Mouse (Mus musculus): ENCODE data around the gene Fbxo46. TPM values are rescaled to one million over a fixed set of nuclear protein-coding genes. Genes with fewer than 3 reads are reported as not detected.

Fbxo46 gene
- total and polyA plus RNA-seq, 2 experiments from 2014 or later, result 11.9 to 22.8 TPM

- no peaks in the 10 kb centered on the region for H3K27me3 ChIP-seq (ENCODE audit: insufficient read depth, low read length)
- no peak overlapping the region for H3K27ac ChIP-seq (ENCODE audit: low read depth, low read length)
- ATAC-seq, result no peak
- H3K4me3 ChIP-seq (ENCODE audit: low read depth, low read length), result no peak overlapping the region
- 73% methylated on average over 6 of the region's 6 CpGs for WGBS
- TF ChIP-seq CTCF (IDR thresholded peaks at IDR 0.05; ENCODE audit: low read depth), result no peak
- H3K9ac ChIP-seq, result no peak overlapping the region
- peaks cover 68% of the 10 kb centered on the region for H3K36me3 ChIP-seq (ENCODE audit: insufficient read depth)
- DNase-seq, result no peak
- H3K4me1 ChIP-seq (ENCODE audit: insufficient read depth), result no peaks in the 10 kb centered on the region
- no peaks in the 10 kb centered on the region for H3K9me3 ChIP-seq (ENCODE audit: low read length)
- H3K4me2 ChIP-seq (ENCODE audit: low read depth), result no peak overlapping the region
Measured at GRCm38 (mm10) chr7:19084277-19084771, 35.3 kb upstream of the Fbxo46 start.

- DNase-seq (no peak), ATAC-seq (no peak)
- TF ChIP-seq CTCF (IDR thresholded peaks at IDR 0.05; ENCODE audit: low read depth), result no peak
- H3K27ac ChIP-seq (ENCODE audit: low read depth, low read length), result no peak overlapping the region
- WGBS, result 28% methylated on average over 9 of the region's 9 CpGs
- H3K4me2 ChIP-seq (ENCODE audit: low read depth), result no peak overlapping the region
- H3K9ac ChIP-seq, result no peak overlapping the region
- no peaks in the 10 kb centered on the region for H3K27me3 ChIP-seq (ENCODE audit: insufficient read depth, low read length)
- no peaks in the 10 kb centered on the region for H3K4me1 ChIP-seq (ENCODE audit: insufficient read depth)
- H3K36me3 ChIP-seq (ENCODE audit: insufficient read depth), result peaks cover 61% of the 10 kb centered on the region
- no peaks in the 10 kb centered on the region for H3K9me3 ChIP-seq (ENCODE audit: low read length)
- no peak overlapping the region for H3K4me3 ChIP-seq (ENCODE audit: low read depth, low read length)
Measured at GRCm38 (mm10) chr7:19084921-19085473, 34.7 kb upstream of the Fbxo46 start.

- Histone ChIP-seq H3K9ac (no peak overlapping the region), H3K27me3 (ENCODE audit: insufficient read depth, low read length) (no peaks in the 10 kb centered on the region), H3K4me3 (ENCODE audit: low read depth, low read length) (no peak overlapping the region), H3K9me3 (ENCODE audit: low read length) (no peaks in the 10 kb centered on the region), H3K4me1 (ENCODE audit: insufficient read depth) (no peaks in the 10 kb centered on the region), H3K4me2 (ENCODE audit: low read depth) (no peak overlapping the region), H3K36me3 (ENCODE audit: insufficient read depth) (peaks cover 60% of the 10 kb centered on the region), H3K27ac (ENCODE audit: low read depth, low read length) (no peak overlapping the region)
- TF ChIP-seq CTCF (IDR thresholded peaks at IDR 0.05; ENCODE audit: low read depth), result no peak
- WGBS, result 12% methylated on average over 6 of the region's 6 CpGs
- no peak for ATAC-seq
- DNase-seq, result no peak
Measured at GRCm38 (mm10) chr7:19085495-19085894, 34.2 kb upstream of the Fbxo46 start.

GRCm38 (mm10) chr7:19086042-19086441 is 33.6 kb upstream of the Fbxo46 start:
- WGBS, result 24% methylated on average over 14 of the region's 14 CpGs
- TF ChIP-seq CTCF (IDR thresholded peaks at IDR 0.05; ENCODE audit: low read depth), result no peak
- H3K36me3 ChIP-seq (ENCODE audit: insufficient read depth), result peaks cover 60% of the 10 kb centered on the region

GRCm38 (mm10) chr7:19086760-19087159 is 32.9 kb upstream of the Fbxo46 start:
- no peak for DNase-seq
- Histone ChIP-seq H3K27me3 (ENCODE audit: insufficient read depth, low read length) (no peaks in the 10 kb centered on the region), H3K4me1 (ENCODE audit: insufficient read depth) (no peaks in the 10 kb centered on the region), H3K36me3 (ENCODE audit: insufficient read depth) (peaks cover 57% of the 10 kb centered on the region), H3K9me3 (ENCODE audit: low read length) (no peaks in the 10 kb centered on the region), H3K4me3 (ENCODE audit: low read depth, low read length) (no peak overlapping the region), H3K4me2 (ENCODE audit: low read depth) (no peak overlapping the region), H3K27ac (ENCODE audit: low read depth, low read length) (no peak overlapping the region), H3K9ac (no peak overlapping the region)
- TF ChIP-seq CTCF (IDR thresholded peaks at IDR 0.05; ENCODE audit: low read depth), result no peak
- WGBS, result 65% methylated on average over 18 of the region's 18 CpGs
- ATAC-seq, result no peak

More at GRCm38 (mm10) chr7:19086042-19086441, 33.6 kb upstream of the Fbxo46 start:
- H3K27ac ChIP-seq (ENCODE audit: low read depth, low read length), result no peak overlapping the region
- H3K4me1 ChIP-seq (ENCODE audit: insufficient read depth), result no peaks in the 10 kb centered on the region
- no peaks in the 10 kb centered on the region for H3K9me3 ChIP-seq (ENCODE audit: low read length)
- H3K9ac ChIP-seq, result no peak overlapping the region
- DNase-seq (no peak), ATAC-seq (no peak)
- no peak overlapping the region for H3K4me2 ChIP-seq (ENCODE audit: low read depth)
- H3K4me3 ChIP-seq (ENCODE audit: low read depth, low read length), result no peak overlapping the region
- no peaks in the 10 kb centered on the region for H3K27me3 ChIP-seq (ENCODE audit: insufficient read depth, low read length)

GRCm38 (mm10) chr7:19088813-19089212 is 30.8 kb upstream of the Fbxo46 start:
- H3K9me3 ChIP-seq (ENCODE audit: low read length), result no peaks in the 10 kb centered on the region
- peak; percentile 75 for TF ChIP-seq CTCF (IDR thresholded peaks at IDR 0.05; ENCODE audit: low read depth)
- H3K9ac ChIP-seq, result no peak overlapping the region
- H3K4me2 ChIP-seq (ENCODE audit: low read depth), result no peak overlapping the region
- DNase-seq, result peak; percentile 62
- no peak overlapping the region for H3K27ac ChIP-seq (ENCODE audit: low read depth, low read length)
- no peaks in the 10 kb centered on the region for H3K27me3 ChIP-seq (ENCODE audit: insufficient read depth, low read length)
- H3K4me3 ChIP-seq (ENCODE audit: low read depth, low read length), result no peak overlapping the region
- 41% methylated on average over 10 of the region's 10 CpGs for WGBS
- peaks cover 44% of the 10 kb centered on the region for H3K36me3 ChIP-seq (ENCODE audit: insufficient read depth)
- no peak for ATAC-seq
- H3K4me1 ChIP-seq (ENCODE audit: insufficient read depth), result peaks cover 8% of the 10 kb centered on the region; the same call in 1 of the 2 replicates

- TF ChIP-seq CTCF (IDR thresholded peaks at IDR 0.05; ENCODE audit: low read depth), result no peak
Measured at GRCm38 (mm10) chr7:19091913-19092312, 27.7 kb upstream of the Fbxo46 start.

More at GRCm38 (mm10) chr7:19091913-19092312, 27.7 kb upstream of the Fbxo46 start:
- no peak overlapping the region for H3K9ac ChIP-seq
- 54% methylated on average over 17 of the region's 17 CpGs for WGBS
- peaks cover 41% of the 10 kb centered on the region for H3K36me3 ChIP-seq (ENCODE audit: insufficient read depth)
- H3K4me3 ChIP-seq (ENCODE audit: low read depth, low read length), result no peak overlapping the region
- no peak for DNase-seq
- no peak overlapping the region for H3K4me2 ChIP-seq (ENCODE audit: low read depth)
- H3K27ac ChIP-seq (ENCODE audit: low read depth, low read length), result no peak overlapping the region
- no peak for ATAC-seq
- peaks cover 11% of the 10 kb centered on the region for H3K4me1 ChIP-seq (ENCODE audit: insufficient read depth)
- H3K9me3 ChIP-seq (ENCODE audit: low read length), result no peaks in the 10 kb centered on the region
- no peaks in the 10 kb centered on the region; the same call in 1 of the 2 replicates for H3K27me3 ChIP-seq (ENCODE audit: insufficient read depth, low read length)

Data from forebrain, postnatal 0 days (tissue).